Mouse (Mus musculus): ENCODE measurements around the gene Degs2. TPM values are rescaled to one million over a fixed set of nuclear protein-coding genes. Genes with fewer than 3 reads are reported as not detected.

Gene Degs2
- total RNA-seq, 2 experiments from 2014 or later = 0.51 TPM; not detected in 1

GRCm38 (mm10) chr12:108671541-108671940, 30.6 kb downstream of the Degs2 start:
- intact Hi-C loops (cut with DNase I; ENCODE audit: low total_unique reads) = no loop called here

GRCm38 (mm10) chr12:108668606-108669235, 33.4 kb downstream of the Degs2 start:
- peak; percentile 39 for DNase-seq
- intact Hi-C loops (cut with DNase I; ENCODE audit: low total_unique reads) = no loop called here

More at GRCm38 (mm10) chr12:108671541-108671940, 30.6 kb downstream of the Degs2 start:
- no peak for DNase-seq

GRCm38 (mm10) chr12:108657350-108657749, 44.8 kb downstream of the Degs2 start:
- peak; percentile 38 for DNase-seq
- intact Hi-C loops (cut with DNase I; ENCODE audit: low total_unique reads) = loop anchor here (5.0 kb wide), 1 partner anchor 45 kb away; no protein-coding TSS in a partner anchor

- no peak for DNase-seq
- intact Hi-C loops (cut with DNase I; ENCODE audit: low total_unique reads) = no loop called here
Measured at GRCm38 (mm10) chr12:108653358-108654335, 48.5 kb downstream of the Degs2 start.

- DNase-seq = peak; percentile 75
- intact Hi-C loops (cut with DNase I; ENCODE audit: low total_unique reads) = no loop called here
Measured at GRCm38 (mm10) chr12:108651053-108651660, 51.0 kb downstream of the Degs2 start.

DNA sequence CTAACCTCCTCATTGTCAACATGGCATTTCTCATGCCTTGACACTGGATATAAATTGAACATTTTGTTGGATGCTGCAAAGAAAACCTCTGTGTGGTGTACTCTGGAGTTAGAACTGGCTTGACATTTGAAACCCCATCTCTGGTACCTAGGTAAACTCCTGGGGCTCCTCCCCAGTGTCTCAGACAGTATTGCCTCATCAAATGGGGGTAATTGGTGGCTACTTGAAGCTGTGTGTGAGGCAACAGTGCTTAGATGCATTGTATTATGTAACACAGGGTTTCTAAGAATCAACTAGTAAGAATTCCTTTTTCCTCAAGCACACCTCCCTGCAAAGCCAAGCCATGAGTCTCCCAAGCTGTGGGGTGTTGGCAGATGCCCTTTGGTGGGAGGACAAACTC, 54.3 kb downstream of the Degs2 start:
- DNase-seq = no peak
- intact Hi-C loops (cut with DNase I; ENCODE audit: low total_unique reads) = no loop called here

GRCm38 (mm10) chr12:108646234-108646633, 55.9 kb downstream of the Degs2 start:
- intact Hi-C loops (cut with DNase I; ENCODE audit: low total_unique reads) = no loop called here

GRCm38 (mm10) chr12:108642019-108642418, 60.1 kb downstream of the Degs2 start:
- no peak for DNase-seq
- intact Hi-C loops (cut with DNase I; ENCODE audit: low total_unique reads) = no loop called here

More at GRCm38 (mm10) chr12:108646234-108646633, 55.9 kb downstream of the Degs2 start:
- no peak for DNase-seq

DNA sequence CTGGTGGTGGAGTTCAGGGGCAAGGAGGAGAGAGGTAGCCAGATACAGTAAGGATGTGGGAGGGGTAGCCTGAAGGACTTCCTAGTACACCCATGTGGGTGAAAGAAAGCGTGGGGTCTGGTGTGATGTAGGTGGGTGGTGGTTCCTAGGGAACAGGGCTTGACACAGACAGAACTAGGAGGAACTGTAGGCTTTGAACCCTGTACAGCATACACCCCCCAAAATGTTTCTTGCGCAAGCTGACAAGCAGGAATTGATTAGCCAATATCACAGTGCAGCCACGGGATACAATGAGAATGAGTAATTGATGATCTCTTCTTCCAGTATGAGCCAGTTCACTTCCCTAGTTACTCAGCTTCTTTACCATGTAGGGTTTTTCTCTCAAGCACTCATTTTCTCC, 63.0 kb downstream of the Degs2 start:
- intact Hi-C loops (cut with DNase I; ENCODE audit: low total_unique reads) = no loop called here
- no peak for DNase-seq

- intact Hi-C loops (cut with DNase I; ENCODE audit: low total_unique reads) = no loop called here
- no peak for DNase-seq
Measured at GRCm38 (mm10) chr12:108637440-108637839, 64.7 kb downstream of the Degs2 start.

- DNase-seq = no peak
- intact Hi-C loops (cut with DNase I; ENCODE audit: low total_unique reads) = no loop called here
Measured at GRCm38 (mm10) chr12:108635501-108635900, 66.6 kb downstream of the Degs2 start.

DNA sequence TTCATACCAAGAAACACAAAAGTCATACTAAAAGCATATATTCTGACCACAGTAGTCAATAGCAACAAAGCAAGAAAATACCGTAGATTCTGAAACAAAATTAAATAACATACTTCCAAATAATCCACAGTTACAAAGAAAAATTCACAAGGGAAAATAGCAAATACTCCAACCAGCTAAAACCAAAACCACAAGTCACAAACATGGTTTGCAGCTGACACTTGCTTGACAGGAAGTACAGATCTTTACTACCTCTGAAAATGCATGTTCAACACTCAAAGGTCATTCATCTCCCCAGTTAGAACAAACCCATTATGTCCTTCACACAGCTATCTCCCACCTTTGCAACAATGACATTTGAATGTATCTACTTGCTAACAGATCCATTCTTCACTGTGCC, 68.1 kb downstream of the Degs2 start:
- intact Hi-C loops (cut with DNase I; ENCODE audit: low total_unique reads) = no loop called here

GRCm38 (mm10) chr12:108632501-108632900, 69.6 kb downstream of the Degs2 start:
- intact Hi-C loops (cut with DNase I; ENCODE audit: low total_unique reads) = no loop called here
- no peak for DNase-seq

More for the DNA sequence above, 68.1 kb downstream of the Degs2 start:
- no peak for DNase-seq

DNA sequence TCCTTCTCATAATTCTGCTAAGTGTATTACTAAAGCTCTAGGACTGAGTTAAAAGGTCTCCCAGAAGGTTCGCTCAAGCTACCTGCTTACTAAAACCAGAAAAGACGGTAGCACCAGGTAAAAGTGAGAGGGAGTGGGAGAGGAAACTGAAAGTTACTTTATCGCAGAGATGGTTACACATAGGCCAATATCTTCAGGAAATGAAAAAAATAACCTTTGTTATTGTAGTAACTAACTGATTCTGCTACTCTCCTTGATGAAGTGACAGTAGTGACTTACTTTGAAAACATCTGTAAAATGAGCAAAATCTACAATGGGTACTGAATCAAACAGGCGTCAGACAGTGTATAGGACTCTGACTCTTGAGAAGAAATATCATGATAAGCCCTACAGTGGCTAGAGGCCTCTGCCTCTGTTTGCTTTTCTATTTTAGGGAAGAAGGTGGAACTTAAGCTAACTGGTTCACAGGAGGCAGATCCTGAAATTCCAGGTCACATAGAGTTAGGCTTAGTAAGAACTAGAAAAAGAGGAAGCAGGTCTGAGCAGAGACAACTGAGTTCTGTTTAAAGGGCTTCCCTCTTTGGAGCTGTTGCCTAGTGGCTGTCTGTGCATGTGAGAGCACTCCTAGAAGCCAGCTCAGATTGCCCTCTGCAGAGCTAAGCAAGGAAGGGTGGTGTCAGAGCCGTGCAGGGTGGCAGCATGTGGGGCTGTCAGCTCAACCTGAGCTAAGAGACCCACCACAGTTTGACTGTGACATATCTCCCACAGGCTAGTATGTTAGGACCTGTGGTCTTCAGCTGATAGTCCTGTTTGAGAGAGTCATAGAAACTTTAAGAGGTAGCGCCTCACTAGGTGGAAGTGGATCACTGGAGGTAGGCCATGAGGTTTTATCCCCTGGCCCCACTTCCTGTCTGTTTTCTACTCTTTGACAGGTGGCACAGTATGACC, 71.1 kb downstream of the Degs2 start:
- DNase-seq = no peak
- intact Hi-C loops (cut with DNase I; ENCODE audit: low total_unique reads) = no loop called here

GRCm38 (mm10) chr12:108629556-108629955, 72.6 kb downstream of the Degs2 start:
- intact Hi-C loops (cut with DNase I; ENCODE audit: low total_unique reads) = no loop called here
- DNase-seq = no peak

Measured in gastrocnemius, postnatal 14 days (tissue).